Mouse (Mus musculus): Measurements from ENCODE around the gene Psma5. TPM values are rescaled to one million over a fixed set of nuclear protein-coding genes. Genes with fewer than 3 reads are reported as not detected.

Psma5 gene
- polyA plus RNA-seq, 1 experiment from 2014 or later, result 277 TPM

- no peak overlapping the region for H3K9ac ChIP-seq (ENCODE audit: low read length)
- no peak for DNase-seq (ENCODE audit: low spot score)
- H3K27me3 ChIP-seq (ENCODE audit: control insufficient read depth, insufficient read depth, low read length), result no peaks in the 10 kb centered on the region
- no peak overlapping the region for H3K4me3 ChIP-seq (ENCODE audit: low read depth, low read length)
- no peak overlapping the region for H3K27ac ChIP-seq (ENCODE audit: low read depth, low read length)
- H3K4me2 ChIP-seq (ENCODE audit: low read depth, low read length, severe bottlenecking), result no peak overlapping the region
- WGBS, result 89% methylated on average over 4 of the region's 4 CpGs
- no peak for ATAC-seq (replicated peaks; ENCODE audit: low FRiP score)
- no peaks in the 10 kb centered on the region; the same call in 1 of the 2 replicates for H3K36me3 ChIP-seq (ENCODE audit: control insufficient read depth, insufficient read depth, low read length)
- H3K9me3 ChIP-seq (ENCODE audit: control insufficient read depth, low read length), result no peaks in the 10 kb centered on the region
- H3K4me1 ChIP-seq (replicated peaks; ENCODE audit: control insufficient read depth, insufficient read depth, low read length), result no peaks in the 10 kb centered on the region
Observed at GRCm38 (mm10) chr3:108324837-108325236, 68.1 kb downstream of the Psma5 start.

- no peak for ATAC-seq (replicated peaks; ENCODE audit: low FRiP score)
- no peak overlapping the region for H3K4me3 ChIP-seq (ENCODE audit: low read depth, low read length)
- no peak overlapping the region for H3K9ac ChIP-seq (ENCODE audit: low read length)
- no peak overlapping the region for H3K27ac ChIP-seq (ENCODE audit: low read depth, low read length)
- 95% methylated on average over 9 of the region's 9 CpGs for WGBS
- DNase-seq (ENCODE audit: low spot score), result no peak
- H3K9me3 ChIP-seq (ENCODE audit: control insufficient read depth, low read length), result no peaks in the 10 kb centered on the region
- no peak overlapping the region for H3K4me2 ChIP-seq (ENCODE audit: low read depth, low read length, severe bottlenecking)
- H3K36me3 ChIP-seq (ENCODE audit: control insufficient read depth, insufficient read depth, low read length), result no peaks in the 10 kb centered on the region; the same call in 1 of the 2 replicates
- H3K4me1 ChIP-seq (replicated peaks; ENCODE audit: control insufficient read depth, insufficient read depth, low read length), result no peaks in the 10 kb centered on the region
- no peaks in the 10 kb centered on the region for H3K27me3 ChIP-seq (ENCODE audit: control insufficient read depth, insufficient read depth, low read length)
Observed at GRCm38 (mm10) chr3:108325521-108325920, 68.8 kb downstream of the Psma5 start.

GRCm38 (mm10) chr3:108327275-108327674, 70.5 kb downstream of the Psma5 start:
- H3K27me3 ChIP-seq (ENCODE audit: control insufficient read depth, insufficient read depth, low read length), result no peaks in the 10 kb centered on the region
- no peak overlapping the region for H3K4me3 ChIP-seq (ENCODE audit: low read depth, low read length)
- DNase-seq (ENCODE audit: low spot score) (no peak), ATAC-seq (replicated peaks; ENCODE audit: low FRiP score) (no peak)
- WGBS, result 93% methylated on average over 8 of the region's 8 CpGs
- no peaks in the 10 kb centered on the region for H3K4me1 ChIP-seq (replicated peaks; ENCODE audit: control insufficient read depth, insufficient read depth, low read length)
- H3K9ac ChIP-seq (ENCODE audit: low read length), result no peak overlapping the region
- no peaks in the 10 kb centered on the region; the same call in 1 of the 2 replicates for H3K36me3 ChIP-seq (ENCODE audit: control insufficient read depth, insufficient read depth, low read length)
- no peak overlapping the region for H3K4me2 ChIP-seq (ENCODE audit: low read depth, low read length, severe bottlenecking)
- no peaks in the 10 kb centered on the region for H3K9me3 ChIP-seq (ENCODE audit: control insufficient read depth, low read length)
- H3K27ac ChIP-seq (ENCODE audit: low read depth, low read length), result no peak overlapping the region

- no peak for ATAC-seq (replicated peaks; ENCODE audit: low FRiP score)
- Histone ChIP-seq H3K4me1 (replicated peaks; ENCODE audit: control insufficient read depth, insufficient read depth, low read length) (no peaks in the 10 kb centered on the region), H3K27ac (ENCODE audit: low read depth, low read length) (no peak overlapping the region), H3K36me3 (ENCODE audit: control insufficient read depth, insufficient read depth, low read length) (no peaks in the 10 kb centered on the region; the same call in 1 of the 2 replicates), H3K9me3 (ENCODE audit: control insufficient read depth, low read length) (no peaks in the 10 kb centered on the region), H3K4me2 (ENCODE audit: low read depth, low read length, severe bottlenecking) (no peak overlapping the region), H3K4me3 (ENCODE audit: low read depth, low read length) (no peak overlapping the region), H3K27me3 (ENCODE audit: control insufficient read depth, insufficient read depth, low read length) (no peaks in the 10 kb centered on the region), H3K9ac (ENCODE audit: low read length) (no peak overlapping the region)
- WGBS, result 85% methylated on average over 3 of the region's 3 CpGs
- no peak for DNase-seq (ENCODE audit: low spot score)
Observed at GRCm38 (mm10) chr3:108327916-108328315, 71.2 kb downstream of the Psma5 start.

- H3K27me3 ChIP-seq (ENCODE audit: control insufficient read depth, insufficient read depth, low read length), result no peaks in the 10 kb centered on the region
- ATAC-seq (replicated peaks; ENCODE audit: low FRiP score) (no peak), DNase-seq (ENCODE audit: low spot score) (no peak)
- H3K36me3 ChIP-seq (ENCODE audit: control insufficient read depth, insufficient read depth, low read length), result no peaks in the 10 kb centered on the region; the same call in 1 of the 2 replicates
- 80% methylated on average over 9 of the region's 9 CpGs for WGBS
- H3K4me3 ChIP-seq (ENCODE audit: low read depth, low read length), result no peak overlapping the region
- H3K27ac ChIP-seq (ENCODE audit: low read depth, low read length), result no peak overlapping the region
- no peaks in the 10 kb centered on the region for H3K9me3 ChIP-seq (ENCODE audit: control insufficient read depth, low read length)
- no peaks in the 10 kb centered on the region for H3K4me1 ChIP-seq (replicated peaks; ENCODE audit: control insufficient read depth, insufficient read depth, low read length)
- no peak overlapping the region for H3K9ac ChIP-seq (ENCODE audit: low read length)
- no peak overlapping the region for H3K4me2 ChIP-seq (ENCODE audit: low read depth, low read length, severe bottlenecking)
Observed at GRCm38 (mm10) chr3:108328441-108328841, 71.7 kb downstream of the Psma5 start.

Other genes starting within 250 kb of the Psma5 start
- gene Gstm1, start 239.0 kb upstream of the Psma5 start, polyA plus RNA-seq (2014; fragmentation: Nextera tagmentation; extraction: Ambion mirVana), result 25.7 and 27.2 TPM in 2 replicates
- gene Gstm4, start 212.0 kb upstream of the Psma5 start, polyA plus RNA-seq (2014; fragmentation: Nextera tagmentation; extraction: Ambion mirVana), result 11.8 and 14.3 TPM in 2 replicates
- gene Ampd2, start 170.3 kb upstream of the Psma5 start, polyA plus RNA-seq (2014; fragmentation: Nextera tagmentation; extraction: Ambion mirVana), result 45.1 and 45.7 TPM in 2 replicates
- 0.33 and 0.99 TPM in 2 replicates for gene Gnat2, start 164.1 kb upstream of the Psma5 start, polyA plus RNA-seq (2014; fragmentation: Nextera tagmentation; extraction: Ambion mirVana)
- 210 and 213 TPM in 2 replicates for gene Gnai3, start 110.8 kb upstream of the Psma5 start, polyA plus RNA-seq (2014; fragmentation: Nextera tagmentation; extraction: Ambion mirVana)
- gene Gpr61, start 102.0 kb upstream of the Psma5 start, polyA plus RNA-seq (2014; fragmentation: Nextera tagmentation; extraction: Ambion mirVana), result 0.25 and 0.32 TPM in 2 replicates
- gene Amigo1, start 70.6 kb upstream of the Psma5 start, polyA plus RNA-seq (2014; fragmentation: Nextera tagmentation; extraction: Ambion mirVana), result 4.2 and 5.2 TPM in 2 replicates
- 3.1 and 3.2 TPM in 2 replicates for gene Cyb561d1, start 55.7 kb upstream of the Psma5 start, polyA plus RNA-seq (2014; fragmentation: Nextera tagmentation; extraction: Ambion mirVana)
- gene Atxn7l2, start 46.0 kb upstream of the Psma5 start, polyA plus RNA-seq (2014; fragmentation: Nextera tagmentation; extraction: Ambion mirVana), result 22.3 and 24.3 TPM in 2 replicates
- gene Sypl2, start 30.3 kb upstream of the Psma5 start, polyA plus RNA-seq (2014; fragmentation: Nextera tagmentation; extraction: Ambion mirVana), result 2.3 and 3.5 TPM in 2 replicates
- gene Sort1, start 27.2 kb downstream of the Psma5 start, polyA plus RNA-seq (2014; fragmentation: Nextera tagmentation; extraction: Ambion mirVana), result 28.9 and 31.3 TPM in 2 replicates
- gene Mybphl, start 108.0 kb downstream of the Psma5 start, polyA plus RNA-seq (2014; fragmentation: Nextera tagmentation; extraction: Ambion mirVana), result not detected in 2 replicates
- gene Psrc1, start 126.9 kb downstream of the Psma5 start, polyA plus RNA-seq (2014; fragmentation: Nextera tagmentation; extraction: Ambion mirVana), result 99.5 and 102 TPM in 2 replicates
- 52.0 and 68.1 TPM in 2 replicates for gene Celsr2, start 158.6 kb downstream of the Psma5 start, polyA plus RNA-seq (2014; fragmentation: Nextera tagmentation; extraction: Ambion mirVana)
- gene Sars, start 188.3 kb downstream of the Psma5 start, polyA plus RNA-seq (2014; fragmentation: Nextera tagmentation; extraction: Ambion mirVana), result 180 and 189 TPM in 2 replicates

All from forebrain, embryonic 11.5 days (tissue).